Comparison of ENCODE assay signal across 10 mouse cellular contexts in genomic region chr14:7889834-7890233, GRCm38 (mm10).
A peak's percentile ranks its signal among the peaks of the same experiment; 100 is the strongest.
DNase-seq lines count a peak whose midpoint lies in the region; ATAC-seq and TF ChIP-seq lines count a peak whose summit lies in the region.
"Had no signal": no experiment of that assay in that cellular context is flagged by ENCODE, and none has a peak within 500 bp of the region (broad histone marks: within the 10 kb centered on the region; RNA-seq: fewer than 3 reads in every experiment).

No protein-coding gene starts in this region.

- H3K27ac ChIP-seq in left cerebral cortex, adult 2 months, result peak overlapping the region; percentile 91
- H3K27ac ChIP-seq in neural tube, embryonic 13.5 days (replicated peaks), result peak overlapping the region; percentile 91
- no peak overlapping the region for H3K27ac ChIP-seq in heart, embryonic 12.5 days (ENCODE audit: poor library complexity, severe bottlenecking)
- H3K27ac ChIP-seq: macrophage had no signal

- no peaks in the 10 kb centered on the region for H3K27me3 ChIP-seq in neural tube, embryonic 13.5 days
- H3K27me3 ChIP-seq in heart, embryonic 12.5 days (replicated peaks), result no peaks in the 10 kb centered on the region
- H3K27me3 ChIP-seq: Patski had no signal

- peak overlapping the region; percentile 13; the same call in 1 of the 2 replicates for H3K4me2 ChIP-seq in neural tube, embryonic 13.5 days
- H3K4me2 ChIP-seq in heart, embryonic 12.5 days, result no peak overlapping the region

- DNase-seq in left cerebral cortex, adult 2 months (ENCODE audit: extremely low spot score in 1 of 2, low spot score in 2 of 2), result no peak
- no peak for DNase-seq in left cerebral cortex, postnatal 10 days (ENCODE audit: extremely low spot score in 1 of 2, low spot score in 2 of 2)
- peak; percentile 57 for DNase-seq in c-Kit-positive CD71-negative TER-119-negative erythroid progenitor cells, embryonic 14.5 days (ENCODE audit: low read depth)
- no peak for DNase-seq in right cerebral cortex, postnatal 10 days (ENCODE audit: low spot score in 2 of 2)
- no peak for DNase-seq in testis, postnatal 10 days (ENCODE audit: low spot score)

- intact Hi-C loops in left cerebral cortex, adult 2 months (cut with DNase I), result loop anchor here (2.0 to 5.0 kb wide), 2 partner anchors 38 to 71 kb away; no protein-coding TSS in a partner anchor
- intact Hi-C loops in left cerebral cortex, postnatal 10 days (cut with DNase I), result loop anchor here (5.0 to 10.0 kb wide), 3 partner anchors 48 to 68 kb away; no protein-coding TSS in a partner anchor

- TF ChIP-seq CTCF in left cerebral cortex, adult 2 months (IDR thresholded peaks at IDR 0.05), result no peak

- H3K9me3 ChIP-seq in neural tube, embryonic 13.5 days, result no peaks in the 10 kb centered on the region
- no peaks in the 10 kb centered on the region for H3K9me3 ChIP-seq in heart, embryonic 12.5 days (replicated peaks)

- peak; percentile 91 for ATAC-seq in inflammation-experienced regulatory T-cells, adult 6 months
- peak; percentile 51 for ATAC-seq in neural tube, embryonic 13.5 days (ENCODE audit: low read depth)
- ATAC-seq in heart, embryonic 12.5 days (ENCODE audit: insufficient number of reproducible peaks, low FRiP score), result no peak
- ATAC-seq: Patski had no signal

- no peak overlapping the region for H3K4me3 ChIP-seq in left cerebral cortex, adult 2 months
- no peak overlapping the region for H3K4me3 ChIP-seq in neural tube, embryonic 13.5 days
- H3K4me3 ChIP-seq in heart, embryonic 12.5 days, result no peak overlapping the region

- WGBS in neural tube, embryonic 13.5 days, result 45% methylated on average over 9 of the region's 9 CpGs
- 69% methylated on average over 9 of the region's 9 CpGs for WGBS in heart, embryonic 12.5 days

- H3K36me3 ChIP-seq in neural tube, embryonic 13.5 days, result peaks cover 64% of the 10 kb centered on the region
- peaks cover 69% of the 10 kb centered on the region for H3K36me3 ChIP-seq in heart, embryonic 12.5 days

- no peak overlapping the region for H3K9ac ChIP-seq in neural tube, embryonic 13.5 days
- H3K9ac ChIP-seq in heart, embryonic 12.5 days, result no peak overlapping the region

- peaks cover 42% of the 10 kb centered on the region for H3K4me1 ChIP-seq in neural tube, embryonic 13.5 days (replicated peaks)
- peaks cover 9% of the 10 kb centered on the region; the same call in 1 of the 2 replicates for H3K4me1 ChIP-seq in heart, embryonic 12.5 days (replicated peaks)
